Mouse (Mus musculus): ENCODE data around the gene Efs. TPM values are rescaled to one million over a fixed set of nuclear protein-coding genes. Genes with fewer than 3 reads are reported as not detected.
A peak's percentile ranks its signal among the peaks of the same experiment; 100 is the strongest.

Gene Efs
- polyA plus RNA-seq, 1 experiment from 2014 or later = 36.0 TPM

DNA sequence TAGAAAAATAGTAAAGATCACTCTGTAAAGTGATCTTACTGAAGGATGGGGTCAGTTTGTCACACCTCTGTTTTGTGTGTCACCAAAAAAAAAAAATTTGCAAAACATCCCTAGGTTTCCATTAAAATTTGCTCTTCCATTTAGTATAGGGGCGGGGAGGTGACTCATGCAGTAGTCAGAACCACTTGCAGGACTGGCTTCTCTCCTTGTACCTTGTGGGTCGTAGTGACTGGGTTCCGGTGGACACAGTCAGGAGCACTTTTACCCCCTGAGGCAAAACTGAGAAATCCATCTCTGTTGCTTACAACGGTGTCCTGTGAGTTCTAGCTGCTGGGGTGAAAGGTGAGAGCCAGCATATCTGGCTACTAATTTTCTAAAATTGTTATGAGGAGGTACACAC, 22.3 kb downstream of the Efs start:
- Histone ChIP-seq H3K9ac (replicated peaks) (no peak overlapping the region), H3K4me1 (no peaks in the 10 kb centered on the region), H3K36me3 (peaks cover 33% of the 10 kb centered on the region), H3K4me3 (no peak overlapping the region), H3K27ac (replicated peaks) (no peak overlapping the region), H3K9me3 (no peaks in the 10 kb centered on the region), H3K4me2 (replicated peaks) (no peak overlapping the region), H3K27me3 (no peaks in the 10 kb centered on the region)
- whole genome bisulfite sequencing = 93% methylated on average over 4 of the region's 4 CpGs
- no peak for ATAC-seq (ENCODE audit: low FRiP score, low read depth)

DNA sequence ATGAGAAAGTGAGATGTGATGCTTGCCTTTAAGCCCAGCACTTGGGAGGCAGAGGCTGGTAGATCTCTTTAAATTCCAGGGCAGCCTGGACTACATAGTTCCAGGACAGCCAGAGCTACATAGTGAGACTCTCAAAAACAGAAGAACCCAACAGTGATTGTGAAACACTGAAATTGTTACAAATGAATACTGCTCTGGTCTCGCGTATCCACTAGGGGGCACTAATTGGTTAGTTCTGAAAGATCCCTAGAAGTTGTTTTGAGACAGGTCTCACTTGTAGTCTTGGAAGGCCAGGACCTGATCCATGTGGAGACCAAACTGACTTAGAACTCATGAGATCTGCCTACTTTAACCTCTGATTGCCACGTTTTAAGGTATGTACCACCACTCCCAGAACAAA, 25.5 kb downstream of the Efs start:
- H3K4me1 ChIP-seq = peaks cover 16% of the 10 kb centered on the region
- no peak overlapping the region for H3K4me3 ChIP-seq
- no peaks in the 10 kb centered on the region for H3K27me3 ChIP-seq
- peak; percentile 36; the same call in 1 of the 2 replicates for ATAC-seq (ENCODE audit: low FRiP score, low read depth)
- H3K4me2 ChIP-seq (replicated peaks) = no peak overlapping the region
- no peak overlapping the region for H3K9ac ChIP-seq (replicated peaks)
- 0% methylated on average over 3 of the region's 3 CpGs for WGBS
- H3K36me3 ChIP-seq = peaks cover 35% of the 10 kb centered on the region
- H3K27ac ChIP-seq (replicated peaks) = peak overlapping the region; percentile 58; the same call in 1 of the 2 replicates
- no peaks in the 10 kb centered on the region for H3K9me3 ChIP-seq

DNA sequence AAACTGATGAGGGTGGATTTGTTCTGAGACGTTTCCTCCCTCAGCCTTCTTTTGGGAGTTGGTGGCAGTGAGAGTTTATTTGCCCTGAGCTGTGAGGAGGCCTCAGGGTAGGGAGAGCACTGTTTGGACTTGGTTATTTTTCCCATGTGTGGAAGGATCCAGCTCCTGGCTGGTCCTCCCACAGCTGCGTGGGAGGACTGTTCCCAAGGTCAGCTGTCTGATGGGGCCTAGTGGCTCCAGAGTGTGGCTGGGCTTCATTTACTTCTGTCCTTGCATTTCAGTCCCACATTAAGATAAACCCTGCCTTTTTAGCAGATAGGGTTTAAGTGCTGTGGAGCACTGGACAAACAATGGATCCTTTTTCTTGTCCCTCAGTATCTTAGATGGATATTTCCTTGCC, 28.5 kb downstream of the Efs start:
- Histone ChIP-seq H3K9ac (replicated peaks) (peak overlapping the region; percentile 8; the same call in 1 of the 2 replicates), H3K4me1 (peaks cover 22% of the 10 kb centered on the region), H3K4me2 (replicated peaks) (no peak overlapping the region), H3K36me3 (peaks cover 30% of the 10 kb centered on the region), H3K27ac (replicated peaks) (0 out of 2 replicates have a peak overlapping the region, but pooled peaks have one; percentile 1), H3K27me3 (no peaks in the 10 kb centered on the region), H3K9me3 (no peaks in the 10 kb centered on the region), H3K4me3 (no peak overlapping the region)
- WGBS = 69% methylated on average over 2 of the region's 2 CpGs
- no peak for ATAC-seq (ENCODE audit: low FRiP score, low read depth)

DNA sequence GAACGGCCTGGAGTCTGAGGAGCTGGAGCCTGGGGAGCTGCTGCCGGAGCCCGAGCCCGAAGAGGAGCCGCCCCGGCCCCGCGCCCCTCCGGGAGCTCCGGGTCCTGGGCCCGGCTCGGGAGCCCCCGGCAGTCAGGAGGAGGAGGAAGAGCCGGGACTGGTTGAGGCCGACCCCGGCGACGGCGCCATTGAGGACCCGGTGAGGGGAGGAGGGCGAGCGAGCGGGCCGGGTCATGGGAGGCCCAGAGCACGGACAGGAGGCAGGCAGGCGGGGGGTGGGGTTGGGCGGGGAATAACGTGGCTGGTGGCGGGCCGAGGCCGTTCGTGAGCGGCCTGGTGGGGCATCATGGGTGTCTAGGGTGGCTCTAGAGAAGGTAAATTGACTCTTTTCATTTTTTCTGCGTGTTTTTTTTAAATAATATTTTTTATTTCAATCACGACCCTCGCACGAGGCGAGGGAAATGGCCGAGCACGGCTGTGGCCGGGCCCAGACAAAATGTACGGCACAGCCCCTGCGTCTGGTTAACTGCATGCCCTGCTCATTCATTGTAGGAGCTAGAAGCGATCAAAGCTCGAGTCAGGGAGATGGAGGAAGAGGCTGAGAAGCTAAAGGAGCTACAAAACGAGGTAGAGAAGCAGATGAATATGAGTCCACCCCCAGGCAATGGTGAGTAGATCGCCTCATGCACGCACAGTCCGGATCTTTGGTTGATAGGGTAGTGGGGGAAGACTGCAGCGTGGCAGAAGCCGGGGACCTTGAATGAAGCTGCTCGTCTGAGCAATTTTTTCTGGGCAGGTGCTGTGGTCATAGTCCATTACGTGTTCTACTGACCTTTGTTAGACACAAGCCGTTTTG, 31.4 kb downstream of the Efs start:
- Histone ChIP-seq H3K27ac (replicated peaks) (peak overlapping the region; percentile 93), H3K4me1 (peaks cover 22% of the 10 kb centered on the region), H3K4me2 (replicated peaks) (peak overlapping the region; percentile 74), H3K9ac (replicated peaks) (peak overlapping the region; percentile 100), H3K27me3 (no peaks in the 10 kb centered on the region), H3K4me3 (peak overlapping the region; percentile 98), H3K36me3 (peaks cover 30% of the 10 kb centered on the region), H3K9me3 (no peaks in the 10 kb centered on the region)
- WGBS = under 1% methylated on average over 50 of the region's 54 CpGs
- ATAC-seq (ENCODE audit: low FRiP score, low read depth) = peak; percentile 59

DNA sequence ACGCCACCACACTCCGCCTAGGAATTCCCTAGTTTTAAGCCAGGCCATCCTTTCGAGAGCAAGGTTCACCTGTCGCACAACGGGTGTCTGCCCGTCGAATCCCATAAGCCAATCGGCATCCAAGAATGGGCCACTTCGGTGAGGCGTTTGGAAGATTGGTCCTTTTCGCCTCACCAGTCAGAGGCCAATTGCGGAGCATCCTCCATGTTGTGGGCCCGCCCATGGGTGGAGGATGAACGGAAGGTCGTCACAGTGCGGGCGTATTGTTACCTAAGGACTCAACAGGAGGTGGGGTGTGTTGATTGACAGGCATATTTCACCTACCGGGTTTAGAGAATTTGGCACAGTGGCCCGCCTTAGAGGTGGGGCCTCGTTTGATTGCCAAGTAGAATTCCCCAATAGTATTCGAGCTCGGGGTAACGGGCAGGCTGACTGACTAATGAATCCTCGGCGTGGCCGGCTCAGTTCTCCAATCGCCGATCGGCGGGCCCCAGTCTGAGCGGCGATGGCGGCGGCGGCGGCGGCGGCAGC, 32.2 kb downstream of the Efs start:
- Histone ChIP-seq H3K4me3 (peak overlapping the region; percentile 98), H3K9me3 (no peaks in the 10 kb centered on the region), H3K9ac (replicated peaks) (peak overlapping the region; percentile 100), H3K4me1 (peaks cover 22% of the 10 kb centered on the region), H3K36me3 (peaks cover 30% of the 10 kb centered on the region), H3K27ac (replicated peaks) (peak overlapping the region; percentile 93), H3K4me2 (replicated peaks) (peak overlapping the region; percentile 51), H3K27me3 (no peaks in the 10 kb centered on the region)
- peak; percentile 99 for ATAC-seq (ENCODE audit: low FRiP score, low read depth)
- WGBS = under 1% methylated on average over 38 of the region's 38 CpGs

DNA sequence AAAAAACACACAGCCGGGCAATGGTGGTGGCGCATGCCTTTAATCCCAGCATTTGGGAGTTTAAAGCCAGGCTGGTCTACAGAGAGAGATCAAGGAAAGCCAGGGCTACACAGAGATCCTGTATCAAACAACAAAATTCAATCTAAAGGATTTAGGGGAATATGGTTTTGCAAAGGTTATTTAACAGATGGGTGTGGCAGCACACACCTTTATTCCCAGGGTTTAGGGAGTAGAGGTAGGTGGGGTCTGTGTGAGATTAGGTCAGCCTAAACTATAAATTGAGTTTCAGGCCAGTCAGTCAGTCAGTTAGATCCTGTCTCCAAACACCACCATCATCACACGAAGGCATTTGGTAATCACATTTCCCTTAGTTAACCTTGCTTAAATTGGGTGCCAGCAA, 33.7 kb downstream of the Efs start, which contains the start of gene Pabpn1:
Gene Pabpn1, plus strand, starts transcription at position 301 of the 400 bp plus-strand sequence.
- no peak for ATAC-seq (ENCODE audit: low FRiP score, low read depth)
- H3K9me3 ChIP-seq = no peaks in the 10 kb centered on the region
- H3K4me2 ChIP-seq (replicated peaks) = peak within 1 kb of the TSS; percentile 51
- peak within 1 kb of the TSS; percentile 98 for H3K4me3 ChIP-seq
- H3K36me3 ChIP-seq = peaks cover 19% of the 10 kb centered on the region
- 91% methylated on average over 3 of the region's 3 CpGs for WGBS
- peak within 1 kb of the TSS; percentile 79 for H3K27ac ChIP-seq (replicated peaks)
- 0 out of 2 replicates have a peak within 1 kb of the TSS, but pooled peaks have one; percentile 35 for H3K9ac ChIP-seq (replicated peaks)
- H3K4me1 ChIP-seq = peaks cover 22% of the 10 kb centered on the region
- H3K27me3 ChIP-seq = no peaks in the 10 kb centered on the region

DNA sequence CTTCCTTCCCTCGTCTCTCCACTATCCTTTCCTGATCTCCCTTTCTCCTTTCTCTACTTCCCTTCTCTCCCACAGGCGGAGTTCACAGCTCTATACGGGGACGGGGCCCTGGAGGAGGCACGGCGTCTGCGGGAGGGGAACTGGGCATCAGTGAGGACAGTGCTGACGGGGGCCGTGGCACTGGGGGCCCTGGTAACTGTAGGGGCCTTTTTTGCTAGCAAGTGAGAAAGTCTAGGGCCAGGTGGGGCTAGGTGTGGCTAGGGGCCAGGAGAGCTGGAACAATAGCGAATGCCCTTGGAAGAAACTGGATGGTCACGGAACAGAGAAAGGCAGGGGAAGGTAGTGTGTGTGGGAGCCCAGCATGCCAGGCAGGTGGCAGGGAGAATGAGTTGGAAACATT, 40.6 kb downstream of the Efs start:
- Histone ChIP-seq H3K9ac (replicated peaks) (no peak overlapping the region), H3K27me3 (0 out of 2 replicates have a peak, but pooled peaks cover 4% of the 10 kb centered on the region), H3K4me1 (peaks cover 24% of the 10 kb centered on the region), H3K27ac (replicated peaks) (no peak overlapping the region), H3K4me2 (replicated peaks) (peak overlapping the region; percentile 71; the same call in 1 of the 2 replicates), H3K36me3 (peaks cover 11% of the 10 kb centered on the region; the same call in 1 of the 2 replicates), H3K9me3 (no peaks in the 10 kb centered on the region), H3K4me3 (no peak overlapping the region)
- no peak for ATAC-seq (ENCODE audit: low FRiP score, low read depth)
- 92% methylated on average over 11 of the region's 11 CpGs for WGBS

DNA sequence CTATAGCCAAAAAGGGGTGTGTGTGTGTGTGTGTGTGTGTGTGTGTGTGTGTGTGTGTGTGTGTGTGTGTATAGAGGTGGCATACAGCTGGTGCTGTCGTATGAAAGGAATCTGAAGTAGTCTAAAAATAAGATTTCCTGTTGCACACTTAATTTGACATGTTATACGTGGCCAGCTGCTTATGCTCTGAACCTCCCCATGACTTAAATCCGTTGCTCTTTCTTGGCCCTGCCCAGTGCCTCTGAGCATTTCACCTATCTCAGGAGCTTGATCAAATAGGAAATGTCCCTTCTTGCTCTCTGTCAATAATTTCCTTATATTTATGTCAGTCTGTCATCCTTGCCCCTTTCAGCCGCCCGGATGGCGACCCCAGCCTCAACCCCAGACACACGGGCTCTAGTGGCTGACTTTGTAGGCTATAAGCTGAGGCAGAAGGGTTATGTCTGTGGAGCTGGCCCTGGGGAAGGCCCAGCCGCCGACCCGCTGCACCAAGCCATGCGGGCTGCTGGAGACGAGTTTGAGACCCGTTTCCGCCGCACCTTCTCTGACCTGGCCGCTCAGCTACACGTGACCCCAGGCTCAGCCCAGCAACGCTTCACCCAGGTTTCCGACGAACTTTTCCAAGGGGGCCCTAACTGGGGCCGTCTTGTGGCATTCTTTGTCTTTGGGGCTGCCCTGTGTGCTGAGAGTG, 41.8 kb downstream of the Efs start:
- Histone ChIP-seq H3K4me1 (peaks cover 24% of the 10 kb centered on the region), H3K9me3 (no peaks in the 10 kb centered on the region), H3K27me3 (0 out of 2 replicates have a peak, but pooled peaks cover 4% of the 10 kb centered on the region), H3K4me2 (replicated peaks) (peak overlapping the region; percentile 71), H3K9ac (replicated peaks) (peak overlapping the region; percentile 80), H3K27ac (replicated peaks) (peak overlapping the region; percentile 90), H3K4me3 (peak overlapping the region; percentile 66), H3K36me3 (peaks cover 11% of the 10 kb centered on the region; the same call in 1 of the 2 replicates)
- no peak for ATAC-seq (ENCODE audit: low FRiP score, low read depth)
- WGBS = 40% methylated on average over 21 of the region's 21 CpGs

DNA sequence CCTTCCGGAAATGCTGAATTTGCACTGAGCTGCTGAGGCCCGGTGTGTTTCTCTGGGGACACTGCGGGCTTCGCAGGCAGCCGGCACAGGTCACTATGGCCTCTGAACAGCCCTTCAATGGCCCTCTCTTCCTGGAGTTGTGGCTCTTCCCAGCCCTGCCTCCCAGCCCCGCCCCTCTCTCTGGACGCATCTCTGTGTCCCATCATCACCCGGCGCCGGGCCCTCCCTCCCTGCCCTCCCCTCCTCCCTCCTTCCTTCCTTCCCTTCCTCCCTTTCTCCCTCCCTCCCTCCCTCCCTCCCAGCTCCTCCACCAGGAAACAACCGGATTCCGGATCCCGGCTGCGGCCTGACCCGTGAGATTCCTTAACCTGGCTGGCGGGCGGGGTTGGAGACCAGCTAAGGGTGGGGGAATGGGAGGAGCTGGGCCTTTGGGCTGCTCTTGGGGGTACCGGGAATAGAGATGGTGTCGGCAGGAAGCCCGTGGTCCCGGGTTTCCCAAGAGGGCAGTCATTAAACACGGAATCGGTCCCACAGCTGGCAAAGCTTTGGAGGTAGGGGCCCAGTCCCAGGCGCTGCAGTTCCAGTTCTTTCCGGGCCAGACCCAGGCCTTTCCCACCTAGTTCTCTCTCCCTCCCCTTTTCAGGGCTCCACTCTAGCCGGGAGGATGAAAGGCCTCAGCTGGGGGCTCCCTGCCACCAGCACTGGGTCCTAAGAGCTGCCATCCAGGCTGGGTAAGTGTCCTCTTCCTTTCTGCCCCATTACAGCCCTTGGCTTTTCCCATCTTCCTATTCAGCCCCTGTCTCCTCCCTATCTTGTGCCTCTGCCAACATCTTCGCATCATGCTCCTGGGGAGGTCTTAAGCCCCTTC, 42.5 kb downstream of the Efs start, which contains the start of the genes Bcl2l2 and Gm20521:
Gene Bcl2l2, plus strand, starts transcription at position 224 of the 868 bp plus-strand sequence.
Gene Gm20521, plus strand, starts transcription at position 288 of the 868 bp plus-strand sequence.
- WGBS = under 1% methylated on average over 26 of the region's 27 CpGs
- Histone ChIP-seq H3K9ac (replicated peaks) (peak within 1 kb of the TSS; percentile 80), H3K4me2 (replicated peaks) (peak within 1 kb of the TSS; percentile 71), H3K27ac (replicated peaks) (peak within 1 kb of the TSS; percentile 90), H3K27me3 (peaks cover 9% of the 10 kb centered on the region), H3K9me3 (no peaks in the 10 kb centered on the region), H3K4me1 (peaks cover 24% of the 10 kb centered on the region), H3K4me3 (peak within 1 kb of the TSS; percentile 66), H3K36me3 (peaks cover 11% of the 10 kb centered on the region; the same call in 1 of the 2 replicates)
- peak; percentile 91 for ATAC-seq (ENCODE audit: low FRiP score, low read depth)

DNA sequence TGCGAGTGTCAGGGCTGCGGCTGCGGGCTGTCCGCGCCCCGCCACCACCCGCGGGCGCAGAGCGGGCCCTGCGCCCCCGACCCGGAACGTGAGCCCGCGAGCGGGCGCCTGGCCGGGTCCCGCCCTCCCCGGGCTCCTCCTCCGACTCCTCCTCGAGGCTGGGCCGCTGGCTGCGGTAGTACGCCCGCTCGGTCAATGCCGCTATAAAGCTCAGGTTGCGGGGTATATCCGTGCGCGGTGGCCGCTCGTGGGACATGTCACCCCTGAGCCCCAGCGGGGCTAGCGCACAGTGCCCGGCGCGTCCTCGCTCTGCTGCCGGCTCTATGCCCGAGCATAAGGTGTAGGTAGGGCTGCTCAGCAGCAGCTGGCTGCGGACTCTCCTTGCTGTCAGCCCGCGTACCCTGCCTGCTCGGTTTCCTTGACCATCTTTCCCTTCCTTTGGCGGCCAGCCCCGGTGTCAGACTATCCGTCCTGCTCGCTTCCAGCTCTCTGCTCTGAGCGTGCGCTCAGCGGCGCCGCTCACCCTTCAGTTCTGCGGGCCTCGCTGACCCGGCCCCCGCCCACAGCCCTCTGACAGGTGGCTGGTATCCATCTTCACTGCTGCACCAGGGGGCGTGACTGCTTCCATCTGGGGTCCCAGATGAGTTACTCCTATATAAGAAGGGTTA, 48.7 kb downstream of the Efs start, which contains the start of gene Ppp1r3e:
Gene Ppp1r3e, minus strand, starts transcription at position 503 of the 668 bp plus-strand sequence.
- Histone ChIP-seq H3K4me2 (replicated peaks) (peak within 1 kb of the TSS; percentile 99), H3K9ac (replicated peaks) (peak within 1 kb of the TSS; percentile 76), H3K4me1 (peaks cover 17% of the 10 kb centered on the region), H3K27me3 (peaks cover 12% of the 10 kb centered on the region), H3K9me3 (no peaks in the 10 kb centered on the region), H3K36me3 (no peaks in the 10 kb centered on the region), H3K4me3 (peak within 1 kb of the TSS; percentile 77), H3K27ac (replicated peaks) (peak within 1 kb of the TSS; percentile 90)
- WGBS = under 1% methylated on average over 42 of the region's 61 CpGs
- peak; percentile 72 for ATAC-seq (ENCODE audit: low FRiP score, low read depth)
